Mouse (Mus musculus) kidney, adult 18-20 months (tissue): Measurements from ENCODE around the gene Akap1.
A peak's percentile ranks its signal among the peaks of the same experiment; 100 is the strongest.
"Not testable (repeated sequence)": the region's sequence is repeated elsewhere in the genome, so short reads cannot be mapped to it uniquely, and the experiment has no call there.

Experiments used
- DNase-seq: peaks from one replicate; pipeline ENCODE4 v3.0.0; 2021

Akap1 gene

DNA sequence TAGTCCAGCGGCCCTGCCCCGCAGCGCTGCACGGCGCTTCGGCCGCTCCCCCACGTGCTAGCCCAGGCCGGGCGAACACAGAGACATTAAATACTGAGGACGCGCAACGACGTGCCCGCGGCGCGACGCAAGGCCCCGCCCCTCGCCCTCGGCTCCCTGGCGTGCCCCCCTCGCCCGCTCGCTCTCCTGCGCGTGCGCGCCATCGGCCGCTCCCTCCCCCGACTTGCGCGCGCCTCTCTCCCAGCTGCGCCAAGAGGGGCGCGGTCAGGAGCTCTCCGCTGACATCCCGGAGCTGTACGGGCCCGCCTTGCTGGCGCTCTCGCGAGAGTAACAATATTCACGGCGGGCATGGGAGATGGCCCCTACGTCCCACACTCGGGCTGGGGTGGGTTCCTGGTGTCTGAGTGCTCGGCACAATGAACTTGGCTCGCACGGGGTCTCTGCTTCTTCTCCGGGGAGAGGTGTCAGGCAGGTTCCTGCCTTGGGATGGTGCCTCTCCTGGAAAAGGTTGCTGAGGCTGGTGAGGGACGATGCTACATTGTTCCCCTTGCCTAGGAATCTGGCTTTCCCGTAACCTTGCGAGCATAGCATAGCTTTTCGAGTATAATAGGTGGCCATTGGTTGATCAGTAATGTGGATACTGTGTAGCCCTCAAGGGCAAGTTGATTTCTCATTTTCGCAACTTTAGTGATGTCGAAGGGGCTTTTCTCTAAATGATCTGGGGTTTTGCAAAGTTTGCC is at the start of gene Akap1:
Akap1 (minus strand) TSS at position 129 of the 740 bp plus-strand sequence.
- DNase-seq: peak; percentile 98

DNA sequence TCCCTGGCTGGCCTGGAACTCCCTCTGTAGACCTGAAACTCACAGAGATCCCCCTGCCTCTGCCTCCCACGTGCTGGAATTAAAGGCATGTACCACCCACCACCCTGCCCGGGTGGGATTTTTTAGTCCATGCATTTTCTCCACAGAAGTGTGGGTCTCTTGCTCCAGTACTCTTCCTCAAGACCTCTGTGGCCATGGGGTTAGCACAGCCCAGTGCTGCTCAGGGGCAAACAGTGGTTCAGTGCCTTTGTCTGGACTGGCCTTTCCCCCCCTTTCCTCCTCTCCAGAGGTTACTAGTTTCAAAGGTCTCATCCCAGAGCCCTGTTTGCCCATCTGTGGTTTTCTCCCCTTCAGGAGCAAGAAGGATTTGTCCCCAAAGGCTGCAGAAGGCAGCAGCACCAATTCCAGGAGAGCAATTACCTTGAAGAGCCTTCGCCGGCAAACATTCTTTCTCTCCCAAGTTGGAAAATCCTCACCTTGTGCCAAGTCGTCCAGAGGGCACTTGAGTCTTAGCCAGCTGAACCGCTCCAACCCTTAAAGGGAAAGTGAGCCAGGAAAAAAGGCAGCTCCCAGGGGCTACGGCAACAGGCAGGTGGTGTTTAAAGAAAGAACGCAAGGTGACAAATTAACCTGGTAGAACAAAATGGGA is 45.1 kb upstream of the Akap1 start:
- peak; percentile 88 for DNase-seq

GRCm38 (mm10) chr11:88908557-88909211 is 44.3 kb upstream of the Akap1 start:
- DNase-seq: peak; percentile 83

DNA sequence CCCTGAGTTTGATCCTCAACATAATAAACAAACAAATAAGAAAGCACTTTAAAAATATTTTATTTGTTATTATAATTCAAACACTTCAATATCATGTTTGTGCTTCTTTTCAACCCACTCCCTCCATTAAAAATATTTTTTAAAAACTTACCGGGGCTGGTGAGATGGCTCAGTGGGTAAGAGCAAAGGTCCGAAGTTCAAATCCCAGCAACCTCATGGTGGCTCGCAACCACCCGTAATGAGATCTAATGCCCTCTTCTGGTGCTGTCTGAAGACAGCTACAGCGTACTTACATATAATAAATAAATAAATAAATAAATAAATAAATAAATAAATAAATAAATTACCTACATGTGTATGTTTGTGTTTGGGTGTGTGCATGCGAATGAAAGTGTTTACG is 43.5 kb upstream of the Akap1 start:
- DNase-seq: no peak

DNA sequence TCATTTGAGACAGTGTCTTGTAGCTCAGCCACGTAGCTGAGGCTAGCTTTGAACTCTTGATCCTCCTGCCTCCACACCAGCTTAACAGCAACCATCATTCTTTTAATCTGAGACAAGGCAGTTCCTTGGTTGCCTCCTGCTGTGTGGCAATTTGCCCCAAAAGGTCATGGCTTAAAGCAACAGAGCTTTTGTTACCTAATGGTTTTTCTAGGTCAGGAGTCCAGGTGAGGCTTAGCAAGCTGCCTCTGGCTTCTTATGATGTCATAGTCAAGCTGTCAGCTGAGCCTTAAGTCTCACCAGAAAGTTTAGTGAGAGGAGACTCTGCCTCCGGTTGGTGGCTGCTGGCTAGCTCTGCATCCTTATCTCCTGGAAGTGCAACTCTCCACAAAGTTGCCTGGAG is 41.2 kb upstream of the Akap1 start:
- peak; percentile 49 for DNase-seq

DNA sequence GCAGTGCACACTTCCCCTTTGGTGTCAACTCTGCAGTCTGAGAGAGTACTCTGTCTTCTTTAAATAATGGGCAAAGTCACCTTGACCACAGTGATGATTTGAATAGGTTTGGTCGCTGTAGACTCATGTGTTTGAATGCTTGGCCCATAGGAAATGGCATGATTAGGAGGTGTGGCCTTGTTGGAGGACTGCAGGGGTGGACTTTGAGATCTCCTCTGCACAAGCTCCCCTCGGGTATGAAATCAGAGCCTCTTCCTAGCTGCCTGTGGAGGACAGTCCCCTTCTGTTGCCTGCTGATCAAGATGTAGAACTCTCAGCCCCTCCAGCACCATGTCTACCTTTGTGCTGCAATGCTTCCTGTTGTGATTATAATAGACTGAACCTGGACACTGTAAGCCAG is 39.7 kb upstream of the Akap1 start:
- DNase-seq: no peak

- DNase-seq: no peak
Observed at GRCm38 (mm10) chr11:88902762-88903161, 38.4 kb upstream of the Akap1 start.

DNA sequence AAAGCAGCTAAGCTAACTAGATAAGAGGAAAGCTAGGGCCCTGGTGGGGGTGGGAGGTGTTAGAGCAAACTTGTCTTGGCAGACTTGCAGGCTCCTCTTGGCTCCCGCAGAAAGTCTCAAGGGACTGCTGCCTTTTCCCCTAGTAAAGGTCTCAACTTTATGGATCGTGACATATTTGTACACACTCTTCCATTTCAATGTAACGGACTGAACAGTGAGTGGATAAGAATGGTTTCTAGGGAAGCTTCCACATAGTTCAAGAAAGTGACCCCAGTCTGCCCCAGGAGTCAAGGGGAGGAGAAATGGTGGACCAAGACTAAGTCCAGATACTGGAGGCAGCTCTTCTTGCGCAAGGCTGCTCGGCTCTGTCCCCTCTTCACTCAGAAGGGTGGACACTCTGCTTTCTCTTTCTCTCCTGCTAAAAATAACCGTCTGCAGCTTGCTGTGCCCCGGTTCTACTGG is 37.0 kb upstream of the Akap1 start:
- no peak for DNase-seq

DNA sequence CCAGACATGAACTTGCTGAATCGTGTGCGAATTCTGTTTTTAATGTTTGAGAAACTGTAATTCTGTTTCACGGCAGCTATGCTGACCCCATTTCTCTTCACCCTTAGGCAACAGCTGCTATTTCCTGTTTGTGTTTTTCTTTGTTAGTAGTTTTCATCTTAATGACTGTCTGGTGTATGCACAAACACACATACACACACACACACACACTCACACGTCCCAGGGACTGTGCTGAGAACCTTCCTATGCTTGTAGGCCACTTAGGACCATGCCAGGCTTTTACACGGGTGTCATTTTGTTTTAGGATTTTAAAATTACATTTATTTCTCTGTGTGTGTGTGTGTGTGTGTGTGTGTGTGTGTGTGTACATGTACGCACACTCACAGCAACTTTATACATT is 35.2 kb upstream of the Akap1 start:
- DNase-seq: no peak

- no peak for DNase-seq
Observed at GRCm38 (mm10) chr11:88898380-88898763, 34.0 kb upstream of the Akap1 start.

DNA sequence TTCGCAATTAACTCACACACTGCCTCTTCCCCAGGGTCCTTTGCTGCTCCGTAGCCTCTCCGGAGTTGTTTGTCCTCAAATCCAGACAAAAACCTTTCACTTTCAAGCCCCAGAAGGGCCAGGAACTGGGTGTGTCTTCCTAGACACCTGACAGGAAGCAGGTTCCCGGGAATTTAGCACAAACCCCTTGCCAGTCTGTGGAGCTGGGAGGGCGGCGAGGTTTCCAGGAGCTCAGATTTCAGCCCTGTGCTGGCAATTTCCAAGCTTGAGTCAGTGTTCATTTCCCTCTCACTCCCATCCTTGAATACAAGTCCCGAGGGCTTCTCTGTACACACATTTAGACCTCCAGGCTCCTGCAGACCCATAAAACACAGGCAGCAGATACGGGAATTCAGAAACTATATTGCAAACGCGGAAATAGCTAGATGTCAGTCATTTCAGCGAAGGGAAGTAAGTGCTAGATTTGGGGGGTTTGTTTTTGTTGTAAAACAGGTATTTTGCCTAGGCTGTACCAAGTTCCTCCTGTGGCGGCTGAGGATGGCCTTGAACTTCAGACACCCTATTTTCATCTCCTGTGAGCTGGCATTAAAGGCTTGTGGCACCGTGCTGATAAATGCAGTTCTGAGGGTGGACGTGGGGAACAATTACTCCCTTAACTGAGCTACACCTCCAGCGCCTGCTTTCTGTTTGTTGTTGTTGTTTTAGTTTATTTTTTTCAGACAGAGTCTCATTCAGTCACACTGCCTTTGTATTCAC is 33.4 kb upstream of the Akap1 start:
- DNase-seq: no peak

DNA sequence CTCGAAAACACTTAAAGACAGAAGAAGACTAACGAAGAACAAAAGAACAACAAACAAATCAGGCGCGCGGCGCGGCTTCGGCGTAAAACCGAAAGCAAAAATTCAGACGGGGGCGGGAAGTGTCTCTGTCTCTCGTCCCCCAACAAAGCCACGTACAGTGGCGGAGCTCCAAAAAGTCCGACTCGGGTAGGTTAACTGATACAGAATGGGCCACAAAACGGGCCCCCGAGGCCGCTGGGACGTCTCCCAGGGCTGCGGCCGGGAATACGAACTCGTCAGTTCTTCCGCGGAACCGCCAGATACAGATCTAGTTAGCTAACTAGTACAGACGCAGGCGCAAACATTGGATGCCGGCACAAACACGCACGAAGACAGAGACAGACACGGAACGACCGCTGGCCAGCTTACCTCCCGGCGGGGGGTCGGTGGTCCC is 31.4 kb upstream of the Akap1 start:
- peak; percentile 57 for DNase-seq

DNA sequence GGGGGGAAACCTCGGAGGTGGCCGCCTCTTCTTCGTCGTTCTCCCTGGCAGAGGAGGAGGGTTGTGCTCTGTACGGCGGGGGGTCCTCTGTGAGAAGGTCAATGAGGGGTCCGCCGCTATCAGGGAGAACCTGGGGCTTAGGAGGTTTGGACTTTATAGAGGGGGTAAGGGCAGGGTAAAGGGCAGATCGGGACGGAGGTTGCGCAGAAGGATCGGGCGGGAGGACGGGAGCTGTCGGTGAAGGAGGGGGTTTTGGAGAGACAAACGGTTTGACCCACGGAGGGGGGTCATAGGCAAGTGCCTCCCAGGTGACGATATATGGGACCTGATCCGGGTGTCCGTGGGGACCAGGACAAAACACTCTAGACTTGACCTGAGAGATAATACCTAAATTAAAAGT is 30.8 kb upstream of the Akap1 start:
- DNase-seq: not testable (repeated sequence)

DNA sequence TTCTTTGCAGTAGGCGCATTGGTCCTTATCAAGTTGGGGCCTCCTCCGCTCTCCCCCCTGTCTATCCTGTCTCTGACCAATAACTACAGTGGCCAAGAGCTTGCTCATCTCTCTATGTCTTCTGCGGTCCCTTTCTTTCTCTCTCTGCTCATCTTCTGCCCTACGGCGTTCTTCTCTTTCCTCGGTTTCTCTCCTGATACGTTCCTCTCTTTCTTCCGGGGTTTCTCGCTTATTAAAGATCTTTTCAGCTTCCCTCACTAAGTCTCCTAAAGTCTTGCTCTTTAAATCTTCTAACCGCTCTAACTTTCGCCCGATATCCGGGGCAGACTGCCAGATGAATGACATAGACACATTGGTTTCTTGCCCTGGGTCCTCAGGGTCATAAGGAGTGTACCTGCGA is 29.9 kb upstream of the Akap1 start:
- DNase-seq: not testable (repeated sequence)

- DNase-seq: not testable (repeated sequence)
Observed at GRCm38 (mm10) chr11:88893501-88893900, 29.1 kb upstream of the Akap1 start.

DNA sequence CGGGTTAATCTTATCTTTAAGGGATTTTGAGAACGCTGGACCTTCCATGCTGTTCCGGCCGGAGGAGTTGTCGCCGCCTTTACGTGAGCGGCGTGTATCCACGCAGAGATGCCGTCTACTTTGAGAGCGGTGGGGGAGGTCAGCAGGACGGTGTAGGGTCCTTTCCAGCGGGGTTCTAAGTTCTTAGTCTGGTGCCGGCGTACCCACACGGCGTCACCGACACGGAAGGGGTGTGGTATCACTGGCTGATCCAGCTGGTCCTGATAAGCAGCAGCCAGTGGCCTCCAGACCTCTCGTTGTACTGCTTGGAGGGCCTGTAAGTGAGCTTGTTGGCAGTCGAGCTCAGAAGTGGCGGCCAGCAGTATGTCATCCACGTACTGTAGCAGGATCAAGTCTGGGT is 28.4 kb upstream of the Akap1 start:
- DNase-seq: not testable (repeated sequence)

GRCm38 (mm10) chr11:88891921-88892561 is 27.7 kb upstream of the Akap1 start:
- DNase-seq: peak; percentile 54

- peak; percentile 51 for DNase-seq
Observed at GRCm38 (mm10) chr11:88891446-88891845, 27.1 kb upstream of the Akap1 start.

- not testable (repeated sequence) for DNase-seq
Observed at GRCm38 (mm10) chr11:88890904-88891303, 26.5 kb upstream of the Akap1 start.

DNA sequence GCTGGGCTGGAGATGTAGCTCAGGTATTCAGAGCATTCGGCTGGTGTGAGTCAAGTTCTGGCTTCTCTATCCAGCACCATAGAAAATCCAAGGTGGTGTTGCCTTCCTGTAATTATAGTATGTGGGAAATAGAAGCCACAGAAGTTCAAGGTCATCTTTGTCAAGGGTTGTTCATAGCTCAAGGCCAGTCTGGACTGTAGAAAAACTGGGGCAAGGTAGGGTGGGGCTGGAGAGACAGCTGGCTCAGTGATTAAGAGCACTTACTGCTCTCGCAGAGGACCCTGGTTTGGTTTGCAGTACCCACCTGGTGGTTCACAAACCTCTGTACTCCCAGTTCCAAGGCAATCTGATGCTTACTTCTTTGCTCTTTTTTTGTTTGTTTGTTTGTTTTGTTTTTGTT is 24.6 kb upstream of the Akap1 start:
- no peak for DNase-seq

- no peak for DNase-seq
Observed at GRCm38 (mm10) chr11:88884376-88885065, 20.1 kb upstream of the Akap1 start.

GRCm38 (mm10) chr11:88878011-88878410 is 13.6 kb upstream of the Akap1 start:
- DNase-seq: no peak
